Mouse (Mus musculus): ENCODE results near the gene Nav2. TPM values are rescaled to one million over a fixed set of nuclear protein-coding genes. Genes with fewer than 3 reads are reported as not detected.
A peak's percentile ranks its signal among the peaks of the same experiment; 100 is the strongest.

The Nav2 gene
- total and polyA plus RNA-seq, 2 experiments from 2014 or later, result 16.3 to 44.0 TPM

DNA sequence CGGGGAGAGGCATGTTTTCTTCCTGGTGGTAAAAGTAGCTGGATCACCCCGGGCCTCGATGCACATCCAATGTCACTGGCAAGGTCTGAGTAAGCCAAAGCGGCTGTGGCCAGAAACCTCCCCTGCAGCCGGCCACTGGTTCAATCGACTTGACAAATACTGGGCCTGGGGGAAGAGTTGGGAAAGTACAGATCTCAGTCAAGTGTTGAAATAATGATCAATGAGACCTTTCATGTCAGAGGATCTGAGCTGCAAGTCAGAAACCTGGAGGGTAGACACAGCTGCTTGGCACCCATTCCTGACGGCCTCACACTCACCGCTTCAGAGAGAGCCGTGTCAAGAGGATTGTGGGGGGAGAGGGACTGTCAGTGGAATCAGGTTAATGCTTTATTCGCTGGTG lies 548.9 kb downstream of the Nav2 start:
- DNase-seq, result no peak
- Histone ChIP-seq H3K36me3 (ENCODE audit: insufficient read depth) (peaks cover 23% of the 10 kb centered on the region), H3K9me3 (ENCODE audit: low read length) (no peaks in the 10 kb centered on the region), H3K27me3 (ENCODE audit: insufficient read depth, low read length) (no peaks in the 10 kb centered on the region), H3K4me1 (ENCODE audit: insufficient read depth) (no peaks in the 10 kb centered on the region), H3K4me2 (ENCODE audit: low read depth) (no peak overlapping the region), H3K9ac (no peak overlapping the region), H3K27ac (ENCODE audit: low read depth, low read length) (no peak overlapping the region), H3K4me3 (ENCODE audit: low read depth, low read length) (no peak overlapping the region)
- TF ChIP-seq CTCF (IDR thresholded peaks at IDR 0.05; ENCODE audit: low read depth), result no peak
- ATAC-seq, result no peak
- WGBS, result 78% methylated on average over 10 of the region's 10 CpGs

GRCm38 (mm10) chr7:49457890-49458289 lies 549.4 kb downstream of the Nav2 start:
- Histone ChIP-seq H3K36me3 (ENCODE audit: insufficient read depth) (peaks cover 18% of the 10 kb centered on the region), H3K4me3 (ENCODE audit: low read depth, low read length) (no peak overlapping the region), H3K27ac (ENCODE audit: low read depth, low read length) (no peak overlapping the region), H3K27me3 (ENCODE audit: insufficient read depth, low read length) (no peaks in the 10 kb centered on the region), H3K9me3 (ENCODE audit: low read length) (no peaks in the 10 kb centered on the region), H3K9ac (no peak overlapping the region), H3K4me1 (ENCODE audit: insufficient read depth) (no peaks in the 10 kb centered on the region), H3K4me2 (ENCODE audit: low read depth) (no peak overlapping the region)
- DNase-seq (no peak), ATAC-seq (no peak)
- TF ChIP-seq CTCF (IDR thresholded peaks at IDR 0.05; ENCODE audit: low read depth), result no peak
- 84% methylated on average over 10 of the region's 10 CpGs for WGBS

DNA sequence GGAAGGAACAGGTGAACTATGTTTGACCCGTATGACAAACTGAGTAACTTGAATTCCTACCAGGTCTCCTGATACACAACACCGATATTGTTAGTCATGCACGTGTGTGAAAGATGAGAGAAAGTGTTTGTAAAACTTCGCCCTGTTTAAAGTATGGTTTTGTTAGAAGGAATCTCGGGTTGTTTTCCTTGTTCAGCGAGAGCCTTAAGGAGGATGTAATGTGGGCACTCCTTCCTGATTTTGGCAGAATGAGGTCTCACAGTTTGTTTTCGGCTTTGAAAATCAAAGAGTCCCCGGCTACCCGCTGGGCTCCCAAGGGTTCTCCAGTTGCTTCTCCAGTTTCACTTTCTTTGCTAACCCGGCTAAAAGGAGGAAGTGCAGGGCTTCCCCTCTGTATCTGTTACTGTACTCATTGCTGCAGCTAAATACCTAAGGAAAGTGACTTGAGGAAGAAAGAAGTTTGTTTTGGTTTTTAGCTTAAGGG lies 553.9 kb downstream of the Nav2 start:
- Histone ChIP-seq H3K27ac (ENCODE audit: low read depth, low read length) (no peak overlapping the region), H3K9me3 (ENCODE audit: low read length) (no peaks in the 10 kb centered on the region), H3K9ac (no peak overlapping the region), H3K36me3 (ENCODE audit: insufficient read depth) (peaks cover 22% of the 10 kb centered on the region), H3K4me2 (ENCODE audit: low read depth) (no peak overlapping the region), H3K4me3 (ENCODE audit: low read depth, low read length) (no peak overlapping the region), H3K27me3 (ENCODE audit: insufficient read depth, low read length) (no peaks in the 10 kb centered on the region), H3K4me1 (ENCODE audit: insufficient read depth) (no peaks in the 10 kb centered on the region)
- no peak for TF ChIP-seq CTCF (IDR thresholded peaks at IDR 0.05; ENCODE audit: low read depth)
- ATAC-seq, result no peak
- DNase-seq, result no peak
- 36% methylated on average over 10 of the region's 10 CpGs for WGBS

- peaks cover 17% of the 10 kb centered on the region for H3K36me3 ChIP-seq (ENCODE audit: insufficient read depth)
Measured at GRCm38 (mm10) chr7:49467861-49468260, 559.3 kb downstream of the Nav2 start.

GRCm38 (mm10) chr7:49468492-49469205 lies 560.1 kb downstream of the Nav2 start:
- DNase-seq (no peak), ATAC-seq (0 out of 2 replicates have a peak, but pooled peaks have one; percentile 5)
- WGBS, result 76% methylated on average over 8 of the region's 8 CpGs

More at GRCm38 (mm10) chr7:49467861-49468260, 559.3 kb downstream of the Nav2 start:
- Histone ChIP-seq H3K4me2 (ENCODE audit: low read depth) (no peak overlapping the region), H3K9ac (no peak overlapping the region), H3K27me3 (ENCODE audit: insufficient read depth, low read length) (no peaks in the 10 kb centered on the region), H3K4me3 (ENCODE audit: low read depth, low read length) (no peak overlapping the region), H3K27ac (ENCODE audit: low read depth, low read length) (no peak overlapping the region), H3K4me1 (ENCODE audit: insufficient read depth) (no peaks in the 10 kb centered on the region), H3K9me3 (ENCODE audit: low read length) (no peaks in the 10 kb centered on the region)
- DNase-seq (peak; percentile 71), ATAC-seq (peak; percentile 83)
- peak; percentile 85 for TF ChIP-seq CTCF (IDR thresholded peaks at IDR 0.05; ENCODE audit: low read depth)
- WGBS, result 47% methylated on average over 10 of the region's 10 CpGs

GRCm38 (mm10) chr7:49471278-49471677 lies 562.8 kb downstream of the Nav2 start:
- ATAC-seq (no peak), DNase-seq (peak; percentile 50)
- no peaks in the 10 kb centered on the region for H3K4me1 ChIP-seq (ENCODE audit: insufficient read depth)
- H3K9ac ChIP-seq, result no peak overlapping the region
- H3K4me3 ChIP-seq (ENCODE audit: low read depth, low read length), result no peak overlapping the region
- H3K9me3 ChIP-seq (ENCODE audit: low read length), result no peaks in the 10 kb centered on the region
- no peak overlapping the region for H3K27ac ChIP-seq (ENCODE audit: low read depth, low read length)
- H3K27me3 ChIP-seq (ENCODE audit: insufficient read depth, low read length), result no peaks in the 10 kb centered on the region
- WGBS, result 57% methylated on average over 3 of the region's 3 CpGs
- peak; percentile 70 for TF ChIP-seq CTCF (IDR thresholded peaks at IDR 0.05; ENCODE audit: low read depth)
- H3K4me2 ChIP-seq (ENCODE audit: low read depth), result no peak overlapping the region
- peaks cover 4% of the 10 kb centered on the region for H3K36me3 ChIP-seq (ENCODE audit: insufficient read depth)

More at GRCm38 (mm10) chr7:49468492-49469205, 560.1 kb downstream of the Nav2 start:
- Histone ChIP-seq H3K9ac (no peak overlapping the region), H3K27me3 (ENCODE audit: insufficient read depth, low read length) (no peaks in the 10 kb centered on the region), H3K9me3 (ENCODE audit: low read length) (no peaks in the 10 kb centered on the region), H3K4me2 (ENCODE audit: low read depth) (no peak overlapping the region), H3K27ac (ENCODE audit: low read depth, low read length) (no peak overlapping the region), H3K4me3 (ENCODE audit: low read depth, low read length) (no peak overlapping the region), H3K36me3 (ENCODE audit: insufficient read depth) (peaks cover 18% of the 10 kb centered on the region), H3K4me1 (ENCODE audit: insufficient read depth) (no peaks in the 10 kb centered on the region)
- no peak for TF ChIP-seq CTCF (IDR thresholded peaks at IDR 0.05; ENCODE audit: low read depth)

DNA sequence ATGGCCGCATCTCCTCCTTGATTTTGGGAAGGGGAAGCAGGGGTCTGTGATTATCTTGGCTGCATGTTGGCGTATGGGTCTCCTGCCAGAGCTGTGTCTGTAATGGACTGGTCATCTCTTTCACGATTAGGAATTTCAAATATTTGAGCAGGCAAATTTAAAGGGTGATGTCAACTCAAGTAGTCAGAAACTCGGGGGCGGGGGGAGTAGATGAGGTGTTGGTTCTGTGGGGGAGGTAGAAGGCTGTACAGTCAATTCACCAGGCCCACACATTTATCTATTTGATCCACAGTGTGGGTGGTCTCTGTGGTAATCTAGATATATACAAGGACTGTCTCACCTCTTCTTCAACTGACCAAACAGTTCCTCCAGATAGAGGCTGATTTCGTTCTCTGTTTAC lies 566.8 kb downstream of the Nav2 start:
- H3K4me2 ChIP-seq (ENCODE audit: low read depth), result no peak overlapping the region
- ATAC-seq (no peak), DNase-seq (no peak)
- H3K27ac ChIP-seq (ENCODE audit: low read depth, low read length), result no peak overlapping the region
- WGBS, result 89% methylated on average over 6 of the region's 6 CpGs
- no peaks in the 10 kb centered on the region for H3K9me3 ChIP-seq (ENCODE audit: low read length)
- H3K36me3 ChIP-seq (ENCODE audit: insufficient read depth), result peaks cover 4% of the 10 kb centered on the region
- H3K9ac ChIP-seq, result no peak overlapping the region
- no peaks in the 10 kb centered on the region for H3K27me3 ChIP-seq (ENCODE audit: insufficient read depth, low read length)
- H3K4me3 ChIP-seq (ENCODE audit: low read depth, low read length), result no peak overlapping the region
- H3K4me1 ChIP-seq (ENCODE audit: insufficient read depth), result no peaks in the 10 kb centered on the region
- no peak for TF ChIP-seq CTCF (IDR thresholded peaks at IDR 0.05; ENCODE audit: low read depth)
